Mouse (Mus musculus): ENCODE measurements around the gene Rab36.

- no peak for TF ChIP-seq CTCF (IDR thresholded peaks at IDR 0.05; ENCODE audit: low read depth)
- TF ChIP-seq EP300 (optimal IDR thresholded peaks at IDR 0.05): no peak
These were observed 42.0 kb upstream of the Rab36 start for GRCm38 (mm10) chr10:74994863-74995262.

Measured in stomach, postnatal 0 days (tissue).